Mouse (Mus musculus) MEL (cell line): ENCODE measurements around the gene Mrm1. TPM values are rescaled to one million over a fixed set of nuclear protein-coding genes. Genes with fewer than 3 reads are reported as not detected.

Experiments
- DNase-seq: peaks from one replicate; pipeline ENCODE4 v3.0.0; 2011; ENCODE audit warnings: low read depth, low spot score
- H3K27ac ChIP-seq: 2 replicates; pipeline ENCODE4 v1.5.1; 2012; ENCODE audit warnings: low read depth, mild to moderate bottlenecking, control low read depth, low read length, moderate library complexity; ENCODE audit not compliant: control insufficient read depth
- H3K27me3 ChIP-seq, 2 experiments: fragments of 150-350 bp in 1 of 2; sonication (generic) in 1 of 2; 2 replicates each; pipeline ENCODE4 v1.6.1; 2012; ENCODE audit warnings: low read length in 2 of 2, mild to moderate bottlenecking in 2 of 2, improper control_type of control experiment in 1 of 2, moderate library complexity in 1 of 2; ENCODE audit not compliant: insufficient read depth in 2 of 2, control insufficient read depth in 1 of 2
- H3K36me3 ChIP-seq, 2 experiments: 2 replicates each; pipeline ENCODE4 v1.6.1; 2012 to 2014; ENCODE audit warnings: low read length in 2 of 2, improper control_type of control experiment in 1 of 2, inconsistent platforms in 1 of 2, mild to moderate bottlenecking in 1 of 2; ENCODE audit not compliant: insufficient read depth in 2 of 2, control insufficient read depth in 1 of 2
- H3K4me1 ChIP-seq, 2 experiments: fragments of 150-350 bp in 1 of 2; sonication (generic) in 1 of 2; 2 replicates each; pipeline ENCODE4 v1.6.1; 2012; ENCODE audit warnings: low read length in 2 of 2, improper control_type of control experiment in 1 of 2, mild to moderate bottlenecking in 1 of 2; ENCODE audit not compliant: insufficient read depth in 2 of 2, control insufficient read depth in 1 of 2
- H3K4me3 ChIP-seq, 2 experiments: fragments of 150-350 bp in 1 of 2; sonication (generic) in 1 of 2; 2 replicates each; pipeline ENCODE4 v1.5.1; 2012; ENCODE audit warnings: low read depth in 2 of 2, low read length in 2 of 2, mild to moderate bottlenecking in 2 of 2, moderate library complexity in 2 of 2, control low read depth in 1 of 2, improper control_type of control experiment in 1 of 2; ENCODE audit not compliant: control insufficient read depth in 1 of 2, insufficient read depth in 1 of 2
- H3K79me2 ChIP-seq: 2 replicates; pipeline ENCODE4 v1.6.1; 2012; ENCODE audit warnings: mild to moderate bottlenecking, low read length, moderate library complexity; ENCODE audit not compliant: control insufficient read depth, poor library complexity, insufficient read depth
- H3K9ac ChIP-seq: 2 replicates; pipeline ENCODE4 v1.6.1; 2012; ENCODE audit warnings: low read depth, mild to moderate bottlenecking, control low read depth, low read length, moderate library complexity; ENCODE audit not compliant: control insufficient read depth, poor library complexity, severe bottlenecking
- H3K9me3 ChIP-seq: fragments of 150-350 bp; sonication (generic); replicated peaks from 2 replicates; pipeline ENCODE4 v1.6.1; 2012; ENCODE audit warnings: mild to moderate bottlenecking, low read length, improper control_type of control experiment, moderate library complexity; ENCODE audit not compliant: insufficient read depth
- CHD1 ChIP-seq: IDR thresholded peaks from 2 replicates; pipeline ENCODE4 v1.6.1; 2012; ENCODE audit warnings: low read depth, mild to moderate bottlenecking, inconsistent platforms, low read length, improper control_type of control experiment
- ELF1 ChIP-seq: IDR thresholded peaks from 2 replicates; pipeline ENCODE4 v1.6.1; 2014; ENCODE audit warnings: low read depth, mild to moderate bottlenecking, inconsistent platforms, low read length, improper control_type of control experiment, moderate library complexity
- EP300 ChIP-seq, 2 experiments: IDR thresholded peaks; 2 replicates each; pipeline ENCODE4 v1.6.1; 2011; ENCODE audit warnings: improper control_type of control experiment in 2 of 2, low read length in 2 of 2, low read depth in 1 of 2, mild to moderate bottlenecking in 1 of 2
- GABPA ChIP-seq: IDR thresholded peaks from 2 replicates; pipeline ENCODE4 v1.6.1; 2012; ENCODE audit warnings: low read depth, mild to moderate bottlenecking, inconsistent platforms, low read length, improper control_type of control experiment, moderate library complexity
- GATA1 ChIP-seq: IDR thresholded peaks from 2 replicates; pipeline ENCODE4 v1.6.1; 2011; ENCODE audit warnings: low read depth, low read length, improper control_type of control experiment
- HCFC1 ChIP-seq: IDR thresholded peaks from 2 replicates; pipeline ENCODE4 v1.6.1; 2012; ENCODE audit warnings: low read depth, mild to moderate bottlenecking, inconsistent platforms, low read length, improper control_type of control experiment, moderate library complexity
- JUND ChIP-seq: IDR thresholded peaks from 2 replicates; pipeline ENCODE4 v1.6.1; 2011; ENCODE audit warnings: low read depth, mild to moderate bottlenecking, improper control_type of control experiment, low read length
- KAT2A ChIP-seq: conservative IDR thresholded peaks from 2 replicates; pipeline ENCODE4 v1.6.1; 2012; ENCODE audit warnings: low read depth, low read length, improper control_type of control experiment, inconsistent platforms
- MAFK ChIP-seq: IDR thresholded peaks from 2 replicates; pipeline ENCODE4 v1.6.1; 2011; ENCODE audit warnings: low read depth, mild to moderate bottlenecking, low read length, improper control_type of control experiment, borderline replicate concordance
- MAZ ChIP-seq: IDR thresholded peaks from 2 replicates; pipeline ENCODE4 v1.6.1; 2012; ENCODE audit warnings: low read depth, mild to moderate bottlenecking, inconsistent platforms, low read length, improper control_type of control experiment
- MYB ChIP-seq: IDR thresholded peaks from 2 replicates; pipeline ENCODE4 v1.6.1; 2011; ENCODE audit warnings: mild to moderate bottlenecking, low read depth, low read length, improper control_type of control experiment
- NELFE ChIP-seq: IDR thresholded peaks from 2 replicates; pipeline ENCODE4 v1.6.1; 2011; ENCODE audit warnings: low read depth, low read length, improper control_type of control experiment
- NRF1 ChIP-seq: IDR thresholded peaks from 2 replicates; pipeline ENCODE4 v1.6.1; 2014; ENCODE audit warnings: low read depth, mild to moderate bottlenecking, inconsistent platforms, low read length, improper control_type of control experiment, moderate library complexity; ENCODE audit not compliant: poor library complexity, insufficient read depth, severe bottlenecking
- POLR2AphosphoS2 ChIP-seq: IDR thresholded peaks from 2 replicates; pipeline ENCODE4 v1.6.1; 2011; ENCODE audit warnings: low read length, improper control_type of control experiment
- POLR2AphosphoS5 ChIP-seq: IDR thresholded peaks from 2 replicates; pipeline ENCODE4 v1.6.1; 2012; ENCODE audit warnings: low read depth, borderline replicate concordance, mild to moderate bottlenecking, inconsistent platforms, low read length, moderate library complexity, mixed read lengths
- RAD21 ChIP-seq: IDR thresholded peaks from 2 replicates; pipeline ENCODE4 v1.6.1; 2011; ENCODE audit warnings: mild to moderate bottlenecking, low read depth, low read length, improper control_type of control experiment
- TAL1 ChIP-seq: IDR thresholded peaks from 2 replicates; pipeline ENCODE4 v1.6.1; 2012; ENCODE audit warnings: mild to moderate bottlenecking, inconsistent platforms, low read length, moderate library complexity, mixed read lengths
- UBTF ChIP-seq: IDR thresholded peaks from 2 replicates; pipeline ENCODE4 v1.6.1; 2012; ENCODE audit warnings: low read depth, mild to moderate bottlenecking, inconsistent platforms, low read length, improper control_type of control experiment, moderate library complexity, borderline replicate concordance; ENCODE audit not compliant: insufficient read depth
- USF1 ChIP-seq: IDR thresholded peaks from 2 replicates; pipeline ENCODE4 v1.6.1; 2014; ENCODE audit warnings: low read depth, mild to moderate bottlenecking, inconsistent platforms, low read length, improper control_type of control experiment, moderate library complexity
- USF2 ChIP-seq, 2 experiments: IDR thresholded peaks; 2 replicates each; pipeline ENCODE4 v1.6.1; 2011 to 2012; ENCODE audit warnings: improper control_type of control experiment in 2 of 2, low read length in 2 of 2, borderline replicate concordance in 1 of 2, inconsistent platforms in 1 of 2, low read depth in 1 of 2, mild to moderate bottlenecking in 1 of 2; ENCODE audit not compliant: insufficient read depth in 1 of 2
- ZMIZ1 ChIP-seq: IDR thresholded peaks from 2 replicates; pipeline ENCODE4 v1.6.1; 2012; ENCODE audit warnings: low read depth, mild to moderate bottlenecking, inconsistent platforms, low read length, improper control_type of control experiment, moderate library complexity
- ZNF384 ChIP-seq: IDR thresholded peaks from 2 replicates; pipeline ENCODE4 v1.6.1; 2012; ENCODE audit warnings: low read depth, mild to moderate bottlenecking, inconsistent platforms, low read length, improper control_type of control experiment
- polyA plus RNA-seq, 2 experiments: library from polyadenylated mRNA; stranded (reverse) in 1 of 2; unstranded in 1 of 2; fragments of >175 nt in 1 of 2; fragments of >200 nt in 1 of 2; gene quantifications; 2 replicates each; pipeline versions ENCODE4 v1.2.1 to v1.2.4; 2012; ENCODE audit warnings: low replicate concordance in 2 of 2, low read depth in 1 of 2; ENCODE audit not compliant: insufficient read length in 2 of 2, insufficient read depth in 1 of 2, missing spikeins in 1 of 2
- total RNA-seq: library from RNA; depleted of rRNA; stranded (reverse); fragments of 300-350 nt; gene quantifications from 2 replicates; pipeline ENCODE4 v1.2.3, GENCODE M21; 2012

Gene Mrm1
- total and polyA plus RNA-seq, 3 experiments, result 23.2 to 41.6 TPM; not detected in 1

DNA sequence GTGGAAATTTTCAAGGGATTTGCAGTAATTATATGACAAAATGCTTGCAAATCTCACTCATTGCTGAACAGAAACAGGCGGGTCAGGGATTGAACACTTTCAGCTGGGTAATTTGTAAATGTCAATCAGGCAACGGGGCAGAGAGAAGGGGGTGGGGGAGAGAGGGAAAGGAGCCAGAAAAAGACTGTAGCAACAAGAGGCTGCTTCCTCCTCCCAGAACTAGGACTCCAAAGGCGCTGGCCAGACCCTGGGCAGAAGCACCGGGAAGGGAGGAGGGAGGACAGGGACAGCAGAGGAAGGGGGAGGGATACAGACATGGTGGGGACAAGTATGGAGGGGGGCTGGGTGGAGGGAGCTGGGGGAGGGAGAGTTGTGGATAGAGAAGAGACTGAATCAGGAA is 43.8 kb downstream of the Mrm1 start:
- no peaks in the 10 kb centered on the region for H3K9me3 ChIP-seq
- H3K27me3 ChIP-seq, result peaks cover 3 to 9% of the 10 kb centered on the region in 2 experiments
- DNase-seq, result no peak
- no peak overlapping the region for H3K27ac ChIP-seq
- no peaks in the 10 kb centered on the region for H3K79me2 ChIP-seq
- H3K4me3 ChIP-seq, result no peak overlapping the region
- TF ChIP-seq MAFK, result no peak
- TF ChIP-seq RAD21, result no peak
- TF ChIP-seq UBTF, result no peak
- H3K36me3 ChIP-seq, result no peaks in the 10 kb centered on the region
- no peak overlapping the region for H3K9ac ChIP-seq
- no peaks in the 10 kb centered on the region for H3K4me1 ChIP-seq

DNA sequence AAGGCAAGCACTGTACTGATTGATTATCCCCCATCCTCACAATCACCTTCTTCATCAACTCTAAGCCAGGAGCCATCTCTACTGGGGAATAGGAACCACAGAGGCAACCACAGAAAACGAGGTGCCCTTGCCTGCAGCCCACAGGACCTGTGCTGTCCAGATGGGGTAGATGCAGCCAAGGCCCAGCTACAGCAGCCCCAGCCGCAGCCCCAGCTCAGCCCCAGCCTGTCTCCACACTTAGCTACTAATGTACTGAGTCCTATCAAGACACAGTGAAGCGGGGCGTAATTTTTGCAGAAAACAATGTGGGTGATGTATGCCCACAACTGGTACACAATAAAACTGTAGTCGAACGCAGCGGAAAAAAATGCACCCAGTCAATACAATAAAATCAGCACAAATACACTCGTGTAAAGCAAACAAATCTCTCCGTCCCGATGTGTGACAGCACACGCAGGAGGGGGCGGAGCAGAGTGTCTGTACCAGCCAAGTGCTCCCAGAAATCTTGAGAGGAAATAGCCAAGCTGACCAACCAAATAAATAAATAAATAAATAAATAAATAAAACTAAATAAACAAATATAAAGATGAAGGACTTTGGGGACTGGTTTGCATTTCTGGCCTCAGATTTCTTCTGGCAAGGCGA is 44.3 kb downstream of the Mrm1 start:
- Histone ChIP-seq H3K9ac (no peak overlapping the region), H3K27me3 (peaks cover 3 to 10% of the 10 kb centered on the region in 2 experiments)

DNA sequence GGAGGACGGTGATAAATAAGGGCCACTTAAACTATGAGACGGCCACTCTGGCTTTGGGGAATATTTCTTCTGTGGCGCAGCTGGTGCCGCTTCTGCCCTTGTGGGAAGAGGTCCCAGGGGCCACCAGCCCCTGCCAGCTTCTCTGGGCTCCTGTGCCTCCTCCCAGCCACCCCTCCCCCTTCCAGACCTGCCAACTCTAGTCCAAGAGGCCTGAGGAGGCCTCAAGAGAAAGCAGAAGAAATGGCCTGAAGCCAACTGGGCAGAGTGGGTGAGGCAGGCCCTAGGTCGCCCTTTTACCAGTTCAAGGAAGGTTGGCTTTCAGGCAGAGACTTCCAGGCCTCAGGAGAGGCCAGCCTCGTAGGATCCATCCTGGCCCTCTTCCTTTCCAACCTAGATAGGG is 51.4 kb downstream of the Mrm1 start:
- Histone ChIP-seq H3K4me3 (no peak overlapping the region), H3K27me3 (peaks cover 6 to 11% of the 10 kb centered on the region in 2 experiments; a peak in 3 of 4 replicates), H3K9ac (no peak overlapping the region), H3K9me3 (no peaks in the 10 kb centered on the region), H3K27ac (no peak overlapping the region), H3K4me1 (no peaks in the 10 kb centered on the region), H3K36me3 (no peaks in the 10 kb centered on the region), H3K79me2 (no peaks in the 10 kb centered on the region)
- no peak for DNase-seq
- no peak for TF ChIP-seq NRF1
- TF ChIP-seq MAZ, result no peak
- TF ChIP-seq KAT2A, result no peak
- no peak for TF ChIP-seq EP300 (IDR thresholded peaks at IDR 0.05; ENCODE audit: low read depth in 1 of 2, low read length in 2 of 2)
- TF ChIP-seq USF1, result no peak
- TF ChIP-seq USF2 (IDR thresholded peaks at IDR 0.05; ENCODE audit: borderline replicate concordance in 1 of 2, insufficient read depth in 1 of 2, low read depth in 1 of 2, low read length in 2 of 2), result no peak
- TF ChIP-seq HCFC1, result no peak
- no peak for TF ChIP-seq NELFE
- TF ChIP-seq MYB, result no peak
- TF ChIP-seq ZMIZ1, result no peak
- TF ChIP-seq JUND, result no peak
- TF ChIP-seq TAL1, result no peak
- TF ChIP-seq CHD1, result no peak
- TF ChIP-seq POLR2AphosphoS5, result no peak
- no peak for TF ChIP-seq UBTF
- TF ChIP-seq GABPA, result no peak

More for the DNA sequence above, 44.3 kb downstream of the Mrm1 start:
- Histone ChIP-seq H3K36me3 (no peaks in the 10 kb centered on the region), H3K27ac (no peak overlapping the region), H3K4me3 (no peak overlapping the region), H3K79me2 (no peaks in the 10 kb centered on the region), H3K4me1 (no peaks in the 10 kb centered on the region), H3K9me3 (no peaks in the 10 kb centered on the region)
- no peak for TF ChIP-seq NELFE
- TF ChIP-seq ZNF384, result no peak
- no peak for TF ChIP-seq GABPA
- TF ChIP-seq MAZ, result no peak
- no peak for TF ChIP-seq RAD21
- no peak for TF ChIP-seq USF1
- TF ChIP-seq NRF1, result no peak
- TF ChIP-seq POLR2AphosphoS2, result no peak
- TF ChIP-seq UBTF, result no peak
- no peak for TF ChIP-seq ZMIZ1
- no peak for TF ChIP-seq GATA1
- TF ChIP-seq MAFK, result no peak
- no peak for TF ChIP-seq MYB
- TF ChIP-seq ELF1, result no peak
- DNase-seq, result no peak
